Mouse (Mus musculus): ENCODE data around the gene Ccl9. TPM values are rescaled to one million over a fixed set of nuclear protein-coding genes. Genes with fewer than 3 reads are reported as not detected.

The Ccl9 gene
- total and polyA plus RNA-seq, 2 experiments: 45.5 to 92.1 TPM

DNA sequence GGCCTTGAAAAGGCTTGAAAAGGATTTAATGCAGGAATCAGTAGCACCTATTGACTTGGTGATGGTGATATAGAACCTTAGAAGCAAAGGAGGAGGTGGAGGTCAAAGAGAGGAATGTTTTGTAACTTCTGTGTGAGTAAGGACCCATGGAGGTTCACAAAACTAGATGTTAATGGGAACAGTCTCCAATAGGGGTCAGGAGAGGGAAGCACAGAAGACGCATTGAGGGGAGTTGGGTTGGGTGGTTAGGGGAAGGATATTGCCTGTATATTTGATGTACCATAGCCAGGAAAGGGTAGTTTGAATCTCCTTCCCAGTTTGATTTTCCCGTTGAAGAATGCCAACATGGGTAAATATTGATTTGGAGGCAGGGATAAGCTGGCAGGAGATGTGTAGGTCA lies 5.8 kb upstream of the Ccl9 start:
- Histone ChIP-seq H3K27ac (replicated peaks; ENCODE audit: insufficient read depth, low read depth, low read length) (no peak overlapping the region), H3K79me2 (ENCODE audit: control insufficient read depth, insufficient read depth, low read length) (no peaks in the 10 kb centered on the region), H3K27me3 (ENCODE audit: control insufficient read depth, insufficient read depth, low read length) (no peaks in the 10 kb centered on the region), H3K36me3 (ENCODE audit: control insufficient read depth, insufficient read depth, low read length) (no peaks in the 10 kb centered on the region), H3K4me3 (ENCODE audit: insufficient read depth, low read depth, low read length) (no peak overlapping the region), H3K9ac (ENCODE audit: low read depth, low read length) (no peak overlapping the region), H3K4me1 (ENCODE audit: control insufficient read depth, insufficient read depth, low read length) (peaks cover 4% of the 10 kb centered on the region)
- no peak for TF ChIP-seq CTCF (IDR thresholded peaks at IDR 0.05; ENCODE audit: low read depth, low read length)
- no peak for TF ChIP-seq POLR2A (IDR thresholded peaks at IDR 0.05; ENCODE audit: extremely low read depth, insufficient read depth, low read length)
- peak; percentile 40 for DNase-seq (ENCODE audit: extremely low read depth, low read depth, low spot score)
- 59% methylated on average over 2 of the region's 2 CpGs for WGBS

DNA sequence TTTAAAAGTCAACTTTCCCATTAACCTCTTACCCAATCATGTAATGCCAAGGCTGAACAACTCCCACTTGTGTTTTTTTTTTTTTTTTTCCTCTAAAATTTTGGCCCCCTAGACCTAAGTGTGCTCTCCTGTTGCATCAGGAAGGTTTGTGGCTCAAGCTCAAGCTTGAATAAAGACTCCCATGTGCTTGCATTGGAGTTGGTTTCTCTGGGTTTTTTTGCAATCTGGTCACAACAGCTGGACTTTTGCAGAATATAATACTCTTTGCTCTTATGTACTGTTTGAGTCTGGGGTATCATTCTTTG lies 5.0 kb upstream of the Ccl9 start:
- Histone ChIP-seq H3K4me1 (ENCODE audit: control insufficient read depth, insufficient read depth, low read length) (peaks cover 8% of the 10 kb centered on the region), H3K4me3 (ENCODE audit: insufficient read depth, low read depth, low read length) (no peak overlapping the region), H3K79me2 (ENCODE audit: control insufficient read depth, insufficient read depth, low read length) (no peaks in the 10 kb centered on the region), H3K27ac (replicated peaks; ENCODE audit: insufficient read depth, low read depth, low read length) (no peak overlapping the region), H3K9ac (ENCODE audit: low read depth, low read length) (no peak overlapping the region), H3K36me3 (ENCODE audit: control insufficient read depth, insufficient read depth, low read length) (no peaks in the 10 kb centered on the region), H3K27me3 (ENCODE audit: control insufficient read depth, insufficient read depth, low read length) (no peaks in the 10 kb centered on the region)
- no peak for DNase-seq (ENCODE audit: extremely low read depth, low read depth, low spot score)
- TF ChIP-seq CTCF (IDR thresholded peaks at IDR 0.05; ENCODE audit: low read depth, low read length) (no peak), POLR2A (IDR thresholded peaks at IDR 0.05; ENCODE audit: extremely low read depth, insufficient read depth, low read length) (no peak)

DNA sequence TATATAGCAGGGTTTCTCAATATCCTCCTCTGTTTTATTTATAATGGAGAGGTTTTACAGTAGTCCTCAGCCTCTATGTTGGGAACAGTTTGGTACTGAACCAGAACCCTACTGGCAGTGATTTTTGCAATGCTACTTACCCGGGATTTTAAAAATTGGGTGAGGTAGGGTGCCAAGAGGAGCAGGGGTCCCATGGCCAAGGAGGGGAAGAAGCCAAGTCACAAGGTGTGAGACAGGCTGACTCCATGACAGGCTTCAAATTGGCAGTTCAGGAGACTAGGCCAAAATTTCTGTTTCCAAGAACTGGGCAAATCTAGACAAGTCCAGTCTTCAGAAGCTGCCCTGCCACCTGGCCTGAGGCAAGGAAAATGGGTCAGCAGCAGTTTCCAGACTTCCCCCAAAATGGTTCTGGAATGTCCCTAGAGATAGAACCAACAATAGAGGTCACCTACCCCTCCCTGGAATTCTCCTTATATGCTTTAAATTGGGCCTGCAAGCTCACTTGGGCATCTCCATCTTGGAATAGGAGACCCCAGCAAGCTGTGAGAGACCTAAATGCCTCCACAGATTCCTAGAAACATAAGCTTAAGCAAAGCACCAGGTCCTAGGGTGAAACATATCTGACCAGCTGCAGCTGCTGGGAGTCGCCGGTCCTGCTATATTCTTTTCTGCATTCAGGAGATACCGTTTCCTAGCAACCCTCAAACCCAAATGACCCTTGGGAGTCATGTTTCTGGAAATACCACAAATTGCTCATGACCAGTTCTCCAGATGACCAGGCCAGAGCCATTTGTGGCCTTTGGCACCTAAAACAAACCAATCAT lies 4.4 kb upstream of the Ccl9 start:
- Histone ChIP-seq H3K36me3 (ENCODE audit: control insufficient read depth, insufficient read depth, low read length) (no peaks in the 10 kb centered on the region), H3K9ac (ENCODE audit: low read depth, low read length) (no peak overlapping the region), H3K27ac (replicated peaks; ENCODE audit: insufficient read depth, low read depth, low read length) (no peak overlapping the region), H3K27me3 (ENCODE audit: control insufficient read depth, insufficient read depth, low read length) (no peaks in the 10 kb centered on the region), H3K4me1 (ENCODE audit: control insufficient read depth, insufficient read depth, low read length) (peaks cover 11% of the 10 kb centered on the region), H3K4me3 (ENCODE audit: insufficient read depth, low read depth, low read length) (no peak overlapping the region), H3K79me2 (ENCODE audit: control insufficient read depth, insufficient read depth, low read length) (no peaks in the 10 kb centered on the region)
- TF ChIP-seq CTCF (IDR thresholded peaks at IDR 0.05; ENCODE audit: low read depth, low read length): no peak
- no peak for TF ChIP-seq POLR2A (IDR thresholded peaks at IDR 0.05; ENCODE audit: extremely low read depth, insufficient read depth, low read length)
- 27% methylated on average over 4 of the region's 4 CpGs for WGBS
- DNase-seq (ENCODE audit: extremely low read depth, low read depth, low spot score): peak; percentile 95

DNA sequence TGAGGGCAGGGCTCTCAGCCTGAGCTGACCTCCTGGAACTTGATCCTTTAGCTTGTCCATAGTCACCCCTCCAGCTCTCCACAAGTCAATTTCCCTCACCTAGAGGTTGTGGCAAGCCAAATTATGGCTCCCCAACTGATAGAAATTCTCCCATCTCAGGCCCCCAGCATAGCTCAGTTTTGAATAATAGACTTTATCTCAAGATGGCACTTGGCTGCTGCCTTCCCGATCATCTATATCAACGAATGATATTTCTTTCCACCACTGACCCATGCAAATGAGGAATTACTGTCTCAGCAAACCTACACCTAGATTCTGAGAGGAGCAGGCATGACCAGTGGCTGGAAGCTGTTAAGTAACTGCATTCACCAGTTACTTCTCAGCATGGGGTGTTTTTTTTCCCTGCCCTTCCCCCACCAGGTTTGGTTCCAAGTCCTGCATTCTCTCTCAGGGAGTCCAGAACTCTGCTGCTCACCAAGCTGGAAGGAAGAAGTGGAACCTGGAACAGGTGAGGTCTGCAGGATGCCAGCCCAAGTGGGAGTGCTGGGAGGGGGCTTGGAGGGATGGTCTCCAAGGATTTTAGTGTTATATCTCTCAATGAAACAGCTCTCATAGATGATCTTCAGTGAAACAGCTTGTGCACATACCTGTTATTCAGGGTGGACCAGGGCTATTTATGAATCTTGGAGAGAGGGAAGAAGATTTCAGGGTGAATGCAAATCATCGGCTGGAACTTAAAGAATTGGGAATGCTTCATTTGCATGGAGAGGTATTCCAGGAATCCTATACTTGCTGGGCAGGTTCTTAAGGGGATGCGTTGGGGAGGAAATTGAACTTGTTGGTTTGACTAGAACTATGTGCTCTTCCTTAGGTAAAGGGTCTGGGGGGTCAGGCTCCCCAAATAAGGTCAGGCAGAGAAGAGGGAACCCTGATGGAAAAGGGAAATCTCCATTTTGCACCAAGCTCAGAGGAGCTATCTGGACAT lies 3.5 kb upstream of the Ccl9 start:
- no peak overlapping the region for H3K9ac ChIP-seq (ENCODE audit: low read depth, low read length)
- H3K36me3 ChIP-seq (ENCODE audit: control insufficient read depth, insufficient read depth, low read length): no peaks in the 10 kb centered on the region
- no peak for DNase-seq (ENCODE audit: extremely low read depth, low read depth, low spot score)
- H3K4me3 ChIP-seq (ENCODE audit: insufficient read depth, low read depth, low read length): no peak overlapping the region
- no peak overlapping the region for H3K27ac ChIP-seq (replicated peaks; ENCODE audit: insufficient read depth, low read depth, low read length)
- no peaks in the 10 kb centered on the region for H3K27me3 ChIP-seq (ENCODE audit: control insufficient read depth, insufficient read depth, low read length)
- H3K79me2 ChIP-seq (ENCODE audit: control insufficient read depth, insufficient read depth, low read length): no peaks in the 10 kb centered on the region
- peaks cover 11% of the 10 kb centered on the region for H3K4me1 ChIP-seq (ENCODE audit: control insufficient read depth, insufficient read depth, low read length)
- 96% methylated on average over 4 of the region's 4 CpGs for WGBS
- TF ChIP-seq POLR2A (IDR thresholded peaks at IDR 0.05; ENCODE audit: extremely low read depth, insufficient read depth, low read length) (no peak), CTCF (IDR thresholded peaks at IDR 0.05; ENCODE audit: low read depth, low read length) (no peak)

DNA sequence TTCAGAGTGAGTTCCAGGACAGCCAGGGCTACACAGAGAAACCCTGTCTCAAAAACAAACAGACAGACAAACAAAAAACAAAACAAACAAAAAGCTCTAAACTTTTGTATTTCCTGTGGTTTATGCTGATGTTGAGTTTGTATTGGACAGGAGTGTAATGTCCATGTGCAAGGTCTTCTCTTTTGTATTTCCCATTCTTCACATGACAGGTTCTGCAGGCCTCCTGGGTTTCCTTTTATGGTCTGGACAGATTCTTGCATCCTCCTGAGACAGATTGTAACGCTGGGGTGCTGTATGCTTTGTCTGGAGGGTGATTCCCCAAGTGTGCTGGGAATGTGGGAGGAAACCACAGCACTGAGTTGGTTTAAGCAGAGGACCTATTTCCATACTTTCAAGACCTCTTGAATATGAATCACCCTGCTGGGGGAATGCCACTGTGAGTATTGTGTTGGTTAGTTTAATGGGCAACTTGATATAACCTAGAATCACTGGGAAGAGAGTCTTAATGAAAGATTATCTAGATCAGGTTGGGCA lies 2.3 kb upstream of the Ccl9 start:
- no peaks in the 10 kb centered on the region for H3K27me3 ChIP-seq (ENCODE audit: control insufficient read depth, insufficient read depth, low read length)
- H3K79me2 ChIP-seq (ENCODE audit: control insufficient read depth, insufficient read depth, low read length): no peaks in the 10 kb centered on the region
- no peak overlapping the region for H3K4me3 ChIP-seq (ENCODE audit: insufficient read depth, low read depth, low read length)
- H3K36me3 ChIP-seq (ENCODE audit: control insufficient read depth, insufficient read depth, low read length): peaks cover 3% of the 10 kb centered on the region; the same call in 1 of the 2 replicates
- no peak overlapping the region for H3K9ac ChIP-seq (ENCODE audit: low read depth, low read length)
- no peak overlapping the region for H3K27ac ChIP-seq (replicated peaks; ENCODE audit: insufficient read depth, low read depth, low read length)
- 94% methylated on average over 1 of the region's 1 CpGs for WGBS
- no peak for DNase-seq (ENCODE audit: extremely low read depth, low read depth, low spot score)
- H3K4me1 ChIP-seq (ENCODE audit: control insufficient read depth, insufficient read depth, low read length): peaks cover 11% of the 10 kb centered on the region
- TF ChIP-seq POLR2A (IDR thresholded peaks at IDR 0.05; ENCODE audit: extremely low read depth, insufficient read depth, low read length) (no peak), CTCF (IDR thresholded peaks at IDR 0.05; ENCODE audit: low read depth, low read length) (no peak)
